Mouse (Mus musculus) liver, embryonic 16.5 days (tissue): ENCODE data around the gene Mrps33. TPM values are rescaled to one million over a fixed set of nuclear protein-coding genes. Genes with fewer than 3 reads are reported as not detected.

Experiments
- ATAC-seq: fragments of 200-750 bp; cut with Nextera tagmentation; 2 replicates; pipeline ENCODE4 v1.8.0; 2017; ENCODE audit warnings: low read depth, mild to moderate bottlenecking, moderate number of reproducible peaks, moderate library complexity
- H3K27ac ChIP-seq: fragments of 300-500 bp; sonication (generic); 2 replicates; pipeline ENCODE4 v1.5.1; 2014; ENCODE audit warnings: mild to moderate bottlenecking, low read length
- H3K27me3 ChIP-seq: fragments of 300-500 bp; sonication (generic); 2 replicates; pipeline ENCODE4 v1.6.1; 2014; ENCODE audit warnings: low read depth, low read length, mixed read lengths; ENCODE audit not compliant: control insufficient read depth, insufficient read depth
- H3K36me3 ChIP-seq: fragments of 300-500 bp; sonication (generic); 2 replicates; pipeline ENCODE4 v1.6.1; 2014; ENCODE audit warnings: mild to moderate bottlenecking; ENCODE audit not compliant: control insufficient read depth, insufficient read depth
- H3K4me1 ChIP-seq: fragments of 300-500 bp; sonication (generic); 2 replicates; pipeline ENCODE4 v1.6.1; 2014; ENCODE audit warnings: low read depth, low read length, mixed read lengths; ENCODE audit not compliant: control insufficient read depth
- H3K4me2 ChIP-seq: fragments of 300-500 bp; sonication (generic); 2 replicates; pipeline ENCODE4 v1.6.1; 2014; ENCODE audit warnings: low read depth, low read length, mixed read lengths
- H3K4me3 ChIP-seq: fragments of 300-500 bp; sonication (generic); 2 replicates; pipeline ENCODE4 v1.5.1; 2014; ENCODE audit warnings: low read depth, mild to moderate bottlenecking, low read length
- H3K9ac ChIP-seq: fragments of 300-500 bp; sonication (generic); 2 replicates; pipeline ENCODE4 v1.6.1; 2014; ENCODE audit warnings: low read depth, low read length
- H3K9me3 ChIP-seq: fragments of 300-500 bp; sonication (generic); replicated peaks from 2 replicates; pipeline ENCODE4 v1.6.1; 2016; ENCODE audit warnings: low read length; ENCODE audit not compliant: control insufficient read depth
- WGBS: fragments of 180-500 bp; shearing (Covaris S2); extraction: QIAGEN DNeasy Blood & Tissue Kit; methylation state at CpG from one replicate; pipeline ENCODE4 v1.1.7; 2014; ENCODE audit not compliant: insufficient replicate concordance; 5-methylcytosine and 5-hydroxymethylcytosine counted together
- polyA plus RNA-seq: library from polyadenylated mRNA; unstranded; fragments of >200 nt; fragmentation: Nextera tagmentation; extraction: Ambion mirVana; gene quantifications from 2 replicates; pipeline ENCODE4 v1.2.1, GENCODE M21; 2015

Mrps33 gene
- polyA plus RNA-seq, 1 experiment from 2014 or later: 53.8 TPM

DNA sequence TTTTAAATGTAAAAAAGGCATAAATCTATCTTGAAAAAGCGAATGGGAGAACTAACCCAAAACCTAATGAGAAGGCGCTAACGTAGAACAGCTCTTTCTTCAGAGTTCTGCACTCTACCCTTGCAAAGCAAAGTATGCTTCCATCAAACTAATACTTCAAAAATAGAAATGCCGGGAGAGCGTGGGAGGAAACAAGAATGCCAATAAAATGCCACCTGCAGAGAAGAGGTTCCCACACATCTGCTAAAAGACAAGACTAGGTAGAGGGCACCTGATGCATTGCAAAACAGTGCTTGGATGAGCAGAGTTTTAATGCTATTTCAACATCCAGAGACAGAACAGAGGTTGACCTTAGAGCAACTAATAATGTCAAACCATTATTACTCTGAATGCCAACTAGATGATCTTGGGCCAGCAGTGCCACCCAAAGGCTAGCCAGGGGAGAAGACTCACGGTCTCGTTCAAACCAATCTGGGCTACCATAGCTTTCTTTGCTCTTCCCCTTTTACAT lies 3.7 kb downstream of the Mrps33 start:
- Histone ChIP-seq H3K36me3 (no peaks in the 10 kb centered on the region), H3K9me3 (no peaks in the 10 kb centered on the region), H3K4me1 (no peaks in the 10 kb centered on the region; the same call in 1 of the 2 replicates), H3K27ac (no peak overlapping the region), H3K27me3 (no peaks in the 10 kb centered on the region), H3K4me2 (no peak overlapping the region), H3K9ac (no peak overlapping the region), H3K4me3 (no peak overlapping the region)
- 81% methylated on average over 7 of the region's 7 CpGs for WGBS
- no peak for ATAC-seq

DNA sequence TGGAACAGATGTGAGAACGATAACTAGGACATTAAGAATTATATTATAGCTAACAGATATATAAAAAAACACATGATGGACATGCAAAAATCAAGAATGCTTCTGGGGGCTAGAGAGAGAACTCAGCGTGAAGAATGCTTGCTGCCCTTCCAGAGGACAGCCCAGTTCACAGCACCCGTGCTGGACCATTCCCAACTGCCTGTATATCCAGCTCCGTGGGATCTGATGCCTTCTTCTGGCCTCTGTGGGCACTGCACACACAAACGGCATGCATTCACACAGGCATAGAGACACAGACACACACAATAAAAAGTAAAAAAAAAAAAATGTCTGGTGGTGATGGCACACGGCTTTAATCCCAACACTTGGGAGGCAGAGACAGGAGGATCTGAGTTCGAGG lies 4.5 kb downstream of the Mrps33 start:
- WGBS: 76% methylated on average over 7 of the region's 7 CpGs
- ATAC-seq: no peak

GRCm38 (mm10) chr6:39805916-39806315 lies 4.9 kb downstream of the Mrps33 start:
- ATAC-seq: no peak
- H3K27me3 ChIP-seq: no peaks in the 10 kb centered on the region
- H3K36me3 ChIP-seq: peaks cover 5% of the 10 kb centered on the region
- H3K4me1 ChIP-seq: no peaks in the 10 kb centered on the region; the same call in 1 of the 2 replicates
- H3K9ac ChIP-seq: no peak overlapping the region
- WGBS: 73% methylated on average over 3 of the region's 3 CpGs
- no peak overlapping the region for H3K4me3 ChIP-seq
- no peaks in the 10 kb centered on the region for H3K9me3 ChIP-seq
- no peak overlapping the region for H3K27ac ChIP-seq
- no peak overlapping the region for H3K4me2 ChIP-seq

More for the DNA sequence above, 4.5 kb downstream of the Mrps33 start:
- Histone ChIP-seq H3K36me3 (peaks cover under 1% of the 10 kb centered on the region; the same call in 1 of the 2 replicates), H3K4me1 (no peaks in the 10 kb centered on the region; the same call in 1 of the 2 replicates), H3K9ac (no peak overlapping the region), H3K4me2 (no peak overlapping the region), H3K9me3 (no peaks in the 10 kb centered on the region), H3K4me3 (no peak overlapping the region), H3K27ac (no peak overlapping the region), H3K27me3 (no peaks in the 10 kb centered on the region)

DNA sequence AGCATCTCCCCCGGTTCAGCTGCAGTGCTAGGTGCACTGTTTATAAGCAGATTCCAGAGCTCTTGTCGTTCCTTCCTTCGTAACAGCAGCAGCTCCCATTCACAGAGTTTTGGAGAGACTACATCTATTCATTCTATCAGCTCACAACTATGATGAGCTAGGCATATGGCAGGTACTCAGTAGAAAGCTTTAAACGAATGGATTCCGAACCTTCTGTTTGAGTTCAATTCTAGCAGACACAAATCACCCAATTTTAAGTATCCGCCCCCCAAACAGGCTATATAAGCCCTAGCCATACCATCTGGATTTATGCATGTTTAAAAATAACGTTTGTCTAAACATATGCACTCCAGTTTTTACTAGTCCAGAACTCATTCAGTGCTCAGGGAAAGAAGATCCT lies 9.8 kb downstream of the Mrps33 start:
- H3K4me1 ChIP-seq: no peaks in the 10 kb centered on the region; the same call in 1 of the 2 replicates
- no peak overlapping the region for H3K4me3 ChIP-seq
- no peak for ATAC-seq
- peaks cover 14% of the 10 kb centered on the region for H3K36me3 ChIP-seq
- no peaks in the 10 kb centered on the region for H3K9me3 ChIP-seq
- H3K27ac ChIP-seq: no peak overlapping the region
- 77% methylated on average over 7 of the region's 7 CpGs for WGBS
- H3K27me3 ChIP-seq: no peaks in the 10 kb centered on the region
- H3K9ac ChIP-seq: no peak overlapping the region
- H3K4me2 ChIP-seq: no peak overlapping the region

- H3K4me3 ChIP-seq: no peak overlapping the region
- H3K9me3 ChIP-seq: no peaks in the 10 kb centered on the region
- H3K4me1 ChIP-seq: no peaks in the 10 kb centered on the region; the same call in 1 of the 2 replicates
- ATAC-seq: no peak
- H3K36me3 ChIP-seq: peaks cover 14% of the 10 kb centered on the region
- H3K27ac ChIP-seq: no peak overlapping the region
- H3K9ac ChIP-seq: no peak overlapping the region
- WGBS: 45% methylated on average over 2 of the region's 2 CpGs
- H3K4me2 ChIP-seq: no peak overlapping the region
- H3K27me3 ChIP-seq: no peaks in the 10 kb centered on the region
Observed at GRCm38 (mm10) chr6:39797076-39797475, 13.7 kb downstream of the Mrps33 start.

DNA sequence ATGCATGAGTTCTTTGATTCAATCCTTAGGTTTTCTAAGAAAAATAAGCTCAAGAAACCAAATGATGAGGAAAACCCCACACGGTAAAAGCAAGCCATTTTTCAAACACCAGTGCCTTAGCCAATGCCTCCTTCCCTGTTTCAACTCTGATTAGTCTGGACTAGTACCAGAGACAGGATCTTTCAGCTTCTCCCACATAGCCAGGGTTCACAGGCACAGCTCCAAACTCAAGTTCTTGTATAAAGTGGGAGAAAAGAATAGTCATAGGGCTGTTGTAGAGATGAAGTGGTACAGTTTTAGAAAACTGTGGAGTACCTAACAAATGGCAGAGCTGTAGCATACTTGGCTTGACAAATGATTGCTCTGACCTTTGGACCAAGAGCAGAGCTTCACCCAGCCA lies 14.6 kb downstream of the Mrps33 start:
- H3K4me1 ChIP-seq: no peaks in the 10 kb centered on the region; the same call in 1 of the 2 replicates
- H3K9me3 ChIP-seq: no peaks in the 10 kb centered on the region
- H3K36me3 ChIP-seq: peaks cover 11% of the 10 kb centered on the region
- WGBS: 64% methylated on average over 1 of the region's 1 CpGs
- no peaks in the 10 kb centered on the region for H3K27me3 ChIP-seq
- H3K4me3 ChIP-seq: no peak overlapping the region
- no peak overlapping the region for H3K27ac ChIP-seq
- H3K9ac ChIP-seq: no peak overlapping the region
- H3K4me2 ChIP-seq: no peak overlapping the region
- no peak for ATAC-seq

- Histone ChIP-seq H3K4me2 (no peak overlapping the region), H3K4me3 (no peak overlapping the region), H3K4me1 (no peaks in the 10 kb centered on the region; the same call in 1 of the 2 replicates), H3K27me3 (no peaks in the 10 kb centered on the region; the same call in 1 of the 2 replicates), H3K36me3 (no peaks in the 10 kb centered on the region), H3K9ac (no peak overlapping the region), H3K27ac (no peak overlapping the region), H3K9me3 (no peaks in the 10 kb centered on the region)
- ATAC-seq: no peak
- WGBS: 72% methylated on average over 5 of the region's 5 CpGs
Observed at GRCm38 (mm10) chr6:39791806-39792205, 19.0 kb downstream of the Mrps33 start.

GRCm38 (mm10) chr6:39788408-39788807 lies 22.4 kb downstream of the Mrps33 start:
- no peaks in the 10 kb centered on the region for H3K4me1 ChIP-seq
- no peak for ATAC-seq
- H3K36me3 ChIP-seq: no peaks in the 10 kb centered on the region
- no peak overlapping the region for H3K4me2 ChIP-seq
- H3K9ac ChIP-seq: no peak overlapping the region
- H3K27me3 ChIP-seq: no peaks in the 10 kb centered on the region; the same call in 1 of the 2 replicates
- H3K4me3 ChIP-seq: no peak overlapping the region
- no peak overlapping the region for H3K27ac ChIP-seq
- H3K9me3 ChIP-seq: no peaks in the 10 kb centered on the region

GRCm38 (mm10) chr6:39787783-39788182 lies 23.0 kb downstream of the Mrps33 start:
- no peaks in the 10 kb centered on the region for H3K4me1 ChIP-seq
- H3K4me3 ChIP-seq: no peak overlapping the region
- no peak for ATAC-seq
- H3K9ac ChIP-seq: no peak overlapping the region
- WGBS: 23% methylated on average over 9 of the region's 9 CpGs
- no peaks in the 10 kb centered on the region; the same call in 1 of the 2 replicates for H3K27me3 ChIP-seq
- H3K9me3 ChIP-seq: no peaks in the 10 kb centered on the region
- no peak overlapping the region for H3K27ac ChIP-seq
- H3K36me3 ChIP-seq: no peaks in the 10 kb centered on the region
- no peak overlapping the region for H3K4me2 ChIP-seq
